Mouse (Mus musculus): Measurements from ENCODE around the gene Npas3.

- TF ChIP-seq GATA1 (IDR thresholded peaks at IDR 0.05; ENCODE audit: low read length) = no peak
- no peak for TF ChIP-seq TAL1 (IDR thresholded peaks at IDR 0.05; ENCODE audit: low read length)
Observed at GRCm38 (mm10) chr12:53331800-53332199, 83.3 kb downstream of the Npas3 start.
